Mouse (Mus musculus) neural tube, embryonic 13.5 days (tissue): ENCODE data around the gene Tbc1d8b. TPM values are rescaled to one million over a fixed set of nuclear protein-coding genes. Genes with fewer than 3 reads are reported as not detected.

Experiments
- ATAC-seq: fragments of 200-750 bp; cut with Nextera tagmentation; 2 replicates; pipeline ENCODE4 v1.8.0; 2017; ENCODE audit warnings: low read depth, mild to moderate bottlenecking, moderate TSS enrichment, moderate library complexity
- H3K27ac ChIP-seq: fragments of 300-500 bp; sonication (generic); replicated peaks from 2 replicates; pipeline ENCODE4 v1.5.1; 2015; ENCODE audit warnings: moderate library complexity, mild to moderate bottlenecking, inconsistent platforms
- H3K27me3 ChIP-seq: fragments of 300-500 bp; sonication (generic); 2 replicates; pipeline ENCODE4 v1.6.1; 2015; ENCODE audit warnings: mild to moderate bottlenecking, inconsistent platforms
- H3K36me3 ChIP-seq: fragments of 300-500 bp; sonication (generic); 2 replicates; pipeline ENCODE4 v1.6.1; 2015; ENCODE audit warnings: mild to moderate bottlenecking, inconsistent platforms
- H3K4me1 ChIP-seq: fragments of 300-500 bp; sonication (generic); replicated peaks from 2 replicates; pipeline ENCODE4 v1.6.1; 2015; ENCODE audit warnings: inconsistent platforms
- H3K4me2 ChIP-seq: fragments of 300-500 bp; sonication (generic); 2 replicates; pipeline ENCODE4 v1.6.1; 2015; ENCODE audit warnings: inconsistent platforms, mild to moderate bottlenecking, moderate library complexity
- H3K4me3 ChIP-seq: fragments of 300-500 bp; sonication (generic); 2 replicates; pipeline ENCODE4 v1.5.1; 2015; ENCODE audit warnings: mild to moderate bottlenecking, inconsistent platforms
- H3K9ac ChIP-seq: fragments of 300-500 bp; sonication (generic); 2 replicates; pipeline ENCODE4 v1.6.1; 2015; ENCODE audit warnings: moderate library complexity, mild to moderate bottlenecking, inconsistent platforms
- H3K9me3 ChIP-seq: fragments of 300-500 bp; sonication (generic); 2 replicates; pipeline ENCODE4 v1.6.1; 2016; ENCODE audit warnings: inconsistent platforms
- WGBS: fragments of 180-500 bp; shearing (Covaris S2); methylation state at CpG from one replicate; pipeline ENCODE4 v1.1.7; 2015; 5-methylcytosine and 5-hydroxymethylcytosine counted together
- polyA plus RNA-seq: library from polyadenylated mRNA; unstranded; fragments of >200 nt; fragmentation: Nextera tagmentation; extraction: Ambion mirVana; gene quantifications from 2 replicates; pipeline ENCODE4 v1.2.1, GENCODE M21; 2015

Gene Tbc1d8b
- polyA plus RNA-seq, 1 experiment from 2014 or later: 0.63 TPM

GRCm38 (mm10) chrX:139782278-139783044, 97.7 kb downstream of the Tbc1d8b start, which contains the start of gene Ripply1:
Gene Ripply1, minus strand, starts transcription at chrX:139782353.
- Histone ChIP-seq H3K27ac (no peak within 1 kb of the TSS), H3K4me1 (0 out of 2 replicates have a peak, but pooled peaks cover 7% of the 10 kb centered on the region), H3K36me3 (no peaks in the 10 kb centered on the region), H3K9me3 (no peaks in the 10 kb centered on the region), H3K9ac (no peak within 1 kb of the TSS), H3K4me2 (no peak within 1 kb of the TSS), H3K4me3 (no peak within 1 kb of the TSS), H3K27me3 (peaks cover 47% of the 10 kb centered on the region)
- no peak for ATAC-seq
- 32% methylated on average over 6 of the region's 6 CpGs for WGBS

- Histone ChIP-seq H3K36me3 (no peaks in the 10 kb centered on the region), H3K27me3 (peaks cover 45% of the 10 kb centered on the region), H3K9ac (no peak overlapping the region), H3K4me3 (no peak overlapping the region), H3K4me1 (0 out of 2 replicates have a peak, but pooled peaks cover 7% of the 10 kb centered on the region), H3K27ac (no peak overlapping the region), H3K4me2 (no peak overlapping the region), H3K9me3 (no peaks in the 10 kb centered on the region)
- 42% methylated on average over 3 of the region's 3 CpGs for WGBS
- no peak for ATAC-seq
Measured at GRCm38 (mm10) chrX:139783045-139783422, 98.2 kb downstream of the Tbc1d8b start.

- no peak overlapping the region for H3K4me2 ChIP-seq
- peaks cover 38% of the 10 kb centered on the region for H3K27me3 ChIP-seq
- 69% methylated on average over 1 of the region's 1 CpGs for WGBS
- no peaks in the 10 kb centered on the region for H3K36me3 ChIP-seq
- no peak overlapping the region for H3K9ac ChIP-seq
- no peak overlapping the region for H3K27ac ChIP-seq
- H3K4me1 ChIP-seq: 0 out of 2 replicates have a peak, but pooled peaks cover 7% of the 10 kb centered on the region
- no peaks in the 10 kb centered on the region for H3K9me3 ChIP-seq
- ATAC-seq: no peak
- no peak overlapping the region for H3K4me3 ChIP-seq
Measured at GRCm38 (mm10) chrX:139785764-139786163, 101.0 kb downstream of the Tbc1d8b start.

- Histone ChIP-seq H3K4me2 (no peak overlapping the region), H3K27ac (no peak overlapping the region), H3K9me3 (no peaks in the 10 kb centered on the region), H3K4me1 (no peaks in the 10 kb centered on the region), H3K4me3 (no peak overlapping the region), H3K9ac (no peak overlapping the region), H3K27me3 (peaks cover 18% of the 10 kb centered on the region; the same call in 1 of the 2 replicates), H3K36me3 (no peaks in the 10 kb centered on the region)
- ATAC-seq: no peak
- WGBS: 88% methylated on average over 7 of the region's 7 CpGs
Measured at GRCm38 (mm10) chrX:139794072-139794845, 109.5 kb downstream of the Tbc1d8b start.

- Histone ChIP-seq H3K36me3 (no peaks in the 10 kb centered on the region), H3K4me1 (no peaks in the 10 kb centered on the region), H3K4me3 (no peak overlapping the region), H3K4me2 (no peak overlapping the region), H3K27me3 (peaks cover 11% of the 10 kb centered on the region; the same call in 1 of the 2 replicates), H3K9ac (no peak overlapping the region), H3K9me3 (no peaks in the 10 kb centered on the region), H3K27ac (no peak overlapping the region)
- ATAC-seq: no peak
- 84% methylated on average over 6 of the region's 6 CpGs for WGBS
Measured at GRCm38 (mm10) chrX:139796037-139796436, 111.2 kb downstream of the Tbc1d8b start.

- Histone ChIP-seq H3K27me3 (peaks cover 21% of the 10 kb centered on the region), H3K27ac (no peak overlapping the region), H3K9me3 (no peaks in the 10 kb centered on the region), H3K36me3 (no peaks in the 10 kb centered on the region), H3K4me1 (no peaks in the 10 kb centered on the region), H3K9ac (no peak overlapping the region), H3K4me3 (no peak overlapping the region), H3K4me2 (no peak overlapping the region)
- 87% methylated on average over 9 of the region's 9 CpGs for WGBS
- ATAC-seq: no peak
Measured at GRCm38 (mm10) chrX:139797875-139798274, 113.1 kb downstream of the Tbc1d8b start.

- no peaks in the 10 kb centered on the region for H3K4me1 ChIP-seq
- no peak overlapping the region for H3K9ac ChIP-seq
- ATAC-seq: no peak
- no peaks in the 10 kb centered on the region for H3K36me3 ChIP-seq
- H3K4me2 ChIP-seq: no peak overlapping the region
- H3K9me3 ChIP-seq: no peaks in the 10 kb centered on the region
- WGBS: 93% methylated on average over 3 of the region's 3 CpGs
- H3K4me3 ChIP-seq: no peak overlapping the region
- H3K27ac ChIP-seq: no peak overlapping the region
- peaks cover 28% of the 10 kb centered on the region for H3K27me3 ChIP-seq
Measured at GRCm38 (mm10) chrX:139799953-139800352, 115.2 kb downstream of the Tbc1d8b start.

GRCm38 (mm10) chrX:139800406-139800878, 115.6 kb downstream of the Tbc1d8b start, which contains the start of gene Cldn2:
Gene Cldn2, plus strand, starts transcription at chrX:139800828.
- Histone ChIP-seq H3K27ac (no peak within 1 kb of the TSS), H3K27me3 (peaks cover 28% of the 10 kb centered on the region), H3K9ac (no peak within 1 kb of the TSS), H3K36me3 (no peaks in the 10 kb centered on the region), H3K4me2 (no peak within 1 kb of the TSS), H3K4me1 (no peaks in the 10 kb centered on the region), H3K9me3 (no peaks in the 10 kb centered on the region), H3K4me3 (no peak within 1 kb of the TSS)
- ATAC-seq: no peak
- WGBS: 77% methylated on average over 8 of the region's 8 CpGs

Other genes with a start within 250 kb of the Tbc1d8b start
- gene D330045A20Rik, start 204.6 kb upstream of the Tbc1d8b start, polyA plus RNA-seq: 0.42 and 1.1 TPM in 2 replicates
- gene Rnf128, start 121.7 kb upstream of the Tbc1d8b start, polyA plus RNA-seq: 2.5 TPM in 2 replicates
- gene Gm15013, start 29.5 kb downstream of the Tbc1d8b start, polyA plus RNA-seq: not detected in 2 replicates
- gene Ripply1, start 97.4 kb downstream of the Tbc1d8b start, polyA plus RNA-seq: not detected in 2 replicates
- 0.20 and 2.5 TPM in 2 replicates for gene Cldn2, start 115.8 kb downstream of the Tbc1d8b start, polyA plus RNA-seq
- 4.9 and 5.1 TPM in 2 replicates for gene Morc4, start 186.7 kb downstream of the Tbc1d8b start, polyA plus RNA-seq